Mouse (Mus musculus) embryonic fibroblast, embryonic 13.5 days (primary cell): ENCODE results near the gene Fam234b. TPM values are rescaled to one million over a fixed set of nuclear protein-coding genes. Genes with fewer than 3 reads are reported as not detected.

Source experiments
- H3K27ac ChIP-seq: 2 replicates; pipeline ENCODE4 v1.5.1; 2012; ENCODE audit warnings: low read length, control low read depth, inconsistent platforms; ENCODE audit not compliant: insufficient read depth
- H3K4me1 ChIP-seq: 2 replicates; pipeline ENCODE4 v1.6.1; 2011; ENCODE audit warnings: low read length; ENCODE audit not compliant: control insufficient read depth, insufficient read depth
- H3K4me3 ChIP-seq: 2 replicates; pipeline ENCODE4 v1.5.1; 2011; ENCODE audit warnings: mild to moderate bottlenecking, control low read depth, low read length; ENCODE audit not compliant: insufficient read depth
- CTCF ChIP-seq: IDR thresholded peaks from 2 replicates; pipeline ENCODE4 v1.5.1; 2011; ENCODE audit warnings: mild to moderate bottlenecking, control low read depth, low read length, moderate library complexity, borderline replicate concordance; ENCODE audit not compliant: insufficient read depth
- POLR2A ChIP-seq: IDR thresholded peaks from 2 replicates; pipeline ENCODE4 v1.6.1; 2011; ENCODE audit warnings: low read depth, mild to moderate bottlenecking, control low read depth, low read length, moderate library complexity
- polyA plus RNA-seq: library from polyadenylated mRNA; stranded (reverse); fragments of >200 nt; gene quantifications from 2 replicates; pipeline ENCODE4 v1.2.4, GENCODE M21; 2011; ENCODE audit warnings: low read depth; ENCODE audit not compliant: missing spikeins, insufficient read length

Fam234b gene
- 10.1 and 13.7 TPM in 2 replicates for polyA plus RNA-seq

DNA sequence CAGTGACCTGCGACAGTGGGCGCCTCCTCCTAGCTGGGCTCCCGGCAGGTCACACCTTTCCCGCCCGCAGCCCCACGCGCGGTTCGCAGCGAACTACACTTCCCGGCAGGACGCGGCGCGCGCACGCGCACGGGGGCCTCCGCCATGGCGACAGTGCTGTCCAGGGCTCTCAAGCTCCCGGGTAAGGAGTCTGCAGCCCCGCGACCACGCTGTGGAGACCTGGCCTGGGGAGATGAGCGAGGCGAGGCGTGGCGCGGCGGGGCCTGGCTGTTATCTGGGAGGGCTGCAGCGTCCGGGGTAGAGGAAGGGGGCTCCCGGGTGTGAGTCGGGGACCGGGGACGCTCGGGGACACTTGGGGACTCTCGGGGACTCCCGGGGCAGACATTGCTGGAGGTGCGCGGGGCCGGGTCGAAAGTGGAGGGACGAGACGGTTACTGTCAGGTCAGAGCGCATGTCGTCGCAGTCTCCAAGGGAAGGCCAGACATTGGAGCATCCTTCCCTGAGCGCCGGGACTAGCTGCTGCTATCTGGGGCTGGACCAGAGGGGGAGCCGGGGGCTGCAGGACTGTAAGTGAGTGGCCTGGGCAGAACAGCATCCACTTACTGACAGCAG, at the start of gene Fam234b, which contains the start of gene Hebp1:
TSS of gene Fam234b (plus strand) at position 57 of the 612 bp plus-strand sequence.
TSS of gene Hebp1 (minus strand) at position 102 of the 612 bp plus-strand sequence.
- Histone ChIP-seq H3K27ac (no peak within 1 kb of the TSS), H3K4me1 (no peaks in the 10 kb centered on the region), H3K4me3 (peak within 1 kb of the TSS; percentile 74)
- TF ChIP-seq POLR2A (peak; percentile 60), CTCF (no peak)

DNA sequence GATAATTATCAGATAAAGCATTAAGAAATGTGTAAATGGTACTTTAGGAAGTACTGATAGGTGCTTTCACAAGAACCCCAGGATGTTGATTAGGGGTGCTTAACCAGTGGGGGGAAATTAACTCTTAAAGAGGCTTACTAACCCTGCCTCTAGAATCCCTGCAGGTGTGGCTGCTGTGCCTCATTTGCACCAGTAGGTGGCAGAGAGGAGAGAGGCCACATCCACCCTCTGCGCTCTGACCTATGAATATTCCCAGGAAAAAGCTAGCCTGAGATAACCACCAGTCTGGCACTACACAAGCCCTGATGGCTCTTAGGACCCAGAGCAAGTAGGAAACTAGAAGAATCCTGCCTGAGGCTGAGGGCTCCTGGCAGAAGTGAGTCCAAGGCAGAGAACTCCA, 49.3 kb upstream of the Fam234b start:
- Histone ChIP-seq H3K4me3 (no peak overlapping the region), H3K27ac (no peak overlapping the region), H3K4me1 (no peaks in the 10 kb centered on the region)
- TF ChIP-seq POLR2A, result no peak
- TF ChIP-seq CTCF, result peak; percentile 63; the same call in 1 of the 2 replicates

DNA sequence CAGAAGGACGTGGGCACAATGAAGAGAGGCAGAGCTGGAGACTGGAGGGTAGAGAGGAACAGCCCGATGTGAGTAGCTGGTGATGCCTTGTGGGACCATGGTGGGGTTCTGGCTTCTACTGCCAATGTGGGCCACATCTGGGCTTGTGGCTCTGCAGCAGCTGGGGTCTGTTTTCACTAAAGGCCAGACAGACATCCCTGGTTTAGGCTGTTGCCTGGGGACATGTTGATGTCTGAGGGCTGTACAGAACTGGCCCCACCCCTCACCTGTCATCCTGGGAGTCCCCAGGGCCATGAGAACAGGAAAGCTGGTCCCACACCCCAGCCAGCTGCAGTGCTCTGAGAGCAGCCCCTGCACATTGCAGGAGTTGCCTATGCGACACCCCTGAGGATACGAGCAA, 48.6 kb upstream of the Fam234b start:
- Histone ChIP-seq H3K4me3 (no peak overlapping the region), H3K4me1 (no peaks in the 10 kb centered on the region), H3K27ac (no peak overlapping the region)
- no peak for TF ChIP-seq POLR2A
- TF ChIP-seq CTCF, result no peak

DNA sequence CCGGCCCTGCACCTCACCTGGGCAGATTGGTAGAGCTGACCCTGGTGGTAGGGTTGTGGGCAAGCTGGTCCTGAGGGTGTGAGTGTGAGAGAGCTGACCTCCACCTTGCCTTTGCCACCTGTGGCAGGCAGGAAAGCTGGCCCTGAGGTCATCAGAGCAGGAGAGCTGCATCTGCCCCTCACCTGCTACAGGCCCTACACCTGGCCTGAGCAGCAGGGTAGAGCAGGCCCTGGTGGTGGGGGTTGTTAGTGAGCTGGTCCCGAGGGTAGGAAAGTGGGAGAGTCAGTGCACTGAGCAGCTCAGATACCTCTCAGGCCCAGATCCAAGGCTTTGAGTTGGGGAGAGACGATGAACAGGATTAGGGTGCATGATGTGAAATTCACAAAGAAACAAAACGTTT, 48.1 kb upstream of the Fam234b start:
- Histone ChIP-seq H3K4me3 (no peak overlapping the region), H3K27ac (no peak overlapping the region), H3K4me1 (no peaks in the 10 kb centered on the region)
- TF ChIP-seq CTCF (no peak), POLR2A (no peak)

DNA sequence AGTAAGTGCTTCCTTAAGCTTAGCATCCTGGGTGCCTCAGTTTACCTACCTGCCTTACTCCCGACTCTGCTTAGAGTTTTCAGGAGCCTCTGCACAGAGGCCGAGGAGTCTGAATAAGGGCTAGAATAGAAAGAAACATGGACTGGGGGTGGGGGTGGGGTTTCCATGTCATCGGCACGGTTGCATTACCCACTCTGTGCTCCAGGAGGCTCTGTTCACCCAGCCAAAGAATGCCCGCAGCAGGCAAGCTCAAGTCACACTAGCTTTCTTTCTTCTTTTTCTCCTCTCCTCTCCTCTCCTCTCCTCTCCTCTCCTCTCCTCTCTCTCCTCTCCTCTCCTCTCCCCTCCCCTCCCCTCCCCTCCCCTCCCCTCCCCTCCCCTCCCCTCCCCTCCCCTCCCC, 47.5 kb upstream of the Fam234b start:
- Histone ChIP-seq H3K4me3 (no peak overlapping the region), H3K4me1 (no peaks in the 10 kb centered on the region), H3K27ac (no peak overlapping the region)
- TF ChIP-seq POLR2A (no peak), CTCF (peak; percentile 59)

DNA sequence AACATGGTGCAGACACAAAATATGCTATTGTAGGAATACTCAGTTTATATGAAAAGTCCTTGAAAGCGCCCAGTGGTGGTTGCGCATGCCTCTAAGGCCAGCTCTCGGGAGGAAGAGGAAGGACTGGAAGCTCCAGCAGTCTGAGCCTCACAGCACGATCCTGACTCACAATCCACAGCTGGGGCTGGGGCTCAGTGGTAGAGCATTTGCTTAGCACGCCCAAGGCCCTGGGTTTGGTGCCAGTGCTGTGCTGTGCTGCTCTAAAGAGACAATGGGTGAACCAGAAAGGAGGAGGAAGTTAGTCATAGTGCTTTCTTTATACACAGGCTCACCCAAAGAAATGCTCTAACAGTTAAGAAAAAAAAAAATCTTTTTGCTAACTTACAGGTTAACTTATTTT, 44.1 kb upstream of the Fam234b start:
- Histone ChIP-seq H3K27ac (peak overlapping the region; percentile 36), H3K4me1 (no peaks in the 10 kb centered on the region), H3K4me3 (no peak overlapping the region)
- TF ChIP-seq POLR2A, result no peak

DNA sequence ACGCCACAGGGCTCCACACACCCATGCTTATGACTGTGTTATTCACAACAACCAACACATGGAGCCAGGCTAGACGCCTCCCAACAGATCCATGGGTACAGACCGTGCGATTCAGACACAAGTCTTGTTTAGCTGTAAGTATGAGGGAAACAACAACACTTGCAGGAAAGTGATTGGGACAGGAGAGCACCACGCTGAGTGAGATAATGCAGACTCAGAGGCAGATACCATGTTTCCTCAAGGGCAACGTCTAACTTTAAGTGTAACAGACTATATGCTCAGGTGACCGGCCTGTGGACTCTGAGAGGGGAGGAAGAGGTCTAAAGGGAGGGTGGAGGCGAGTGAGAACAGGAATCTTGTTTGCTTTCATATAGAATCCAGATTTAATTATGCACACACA, 41.2 kb upstream of the Fam234b start:
- no peak overlapping the region for H3K27ac ChIP-seq
- no peaks in the 10 kb centered on the region for H3K4me1 ChIP-seq
- TF ChIP-seq CTCF (no peak), POLR2A (no peak)
- H3K4me3 ChIP-seq, result no peak overlapping the region

DNA sequence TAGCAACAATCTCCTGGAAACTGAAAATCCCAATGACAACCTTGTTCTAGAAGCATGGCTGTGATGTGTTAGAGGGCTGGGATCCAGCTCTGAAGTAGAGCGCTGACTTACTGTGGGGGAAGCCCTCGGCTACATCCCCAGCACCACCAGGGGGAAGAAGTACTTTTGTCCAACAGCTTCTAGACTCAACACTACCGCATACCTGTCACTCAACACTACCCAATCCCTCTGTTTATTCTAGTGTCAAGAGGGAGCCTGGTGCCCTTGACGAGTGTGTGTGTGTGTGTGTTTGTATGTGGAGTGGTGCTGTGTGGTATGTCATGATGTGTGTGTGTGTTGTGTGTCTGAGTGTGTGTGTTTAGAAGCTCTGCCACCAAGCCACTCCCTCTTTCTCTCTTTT, 40.3 kb upstream of the Fam234b start:
- TF ChIP-seq POLR2A (no peak), CTCF (no peak)
- H3K4me1 ChIP-seq, result no peaks in the 10 kb centered on the region
- H3K4me3 ChIP-seq, result no peak overlapping the region
- H3K27ac ChIP-seq, result no peak overlapping the region

DNA sequence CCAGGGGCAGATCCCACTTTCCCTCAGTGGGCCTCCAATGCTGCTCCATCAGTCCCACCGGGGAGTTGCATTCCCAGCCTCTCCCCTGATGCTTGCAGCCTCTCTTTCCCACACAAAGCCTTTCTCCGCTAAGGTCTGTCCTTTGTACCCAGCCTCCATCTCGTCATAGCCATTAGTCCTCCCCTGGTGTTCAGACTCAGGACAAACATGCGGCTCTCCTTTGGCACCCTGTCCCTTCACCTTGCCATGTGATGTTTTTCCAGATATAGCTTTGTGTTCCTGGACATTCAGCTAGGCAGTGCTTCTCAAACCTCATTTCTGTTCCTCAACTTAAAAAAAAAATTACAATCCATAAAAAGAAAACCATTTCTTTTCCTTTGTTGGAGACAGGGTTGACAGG, 39.3 kb upstream of the Fam234b start:
- Histone ChIP-seq H3K4me3 (no peak overlapping the region), H3K4me1 (no peaks in the 10 kb centered on the region), H3K27ac (no peak overlapping the region)
- TF ChIP-seq POLR2A, result no peak
- TF ChIP-seq CTCF, result no peak

DNA sequence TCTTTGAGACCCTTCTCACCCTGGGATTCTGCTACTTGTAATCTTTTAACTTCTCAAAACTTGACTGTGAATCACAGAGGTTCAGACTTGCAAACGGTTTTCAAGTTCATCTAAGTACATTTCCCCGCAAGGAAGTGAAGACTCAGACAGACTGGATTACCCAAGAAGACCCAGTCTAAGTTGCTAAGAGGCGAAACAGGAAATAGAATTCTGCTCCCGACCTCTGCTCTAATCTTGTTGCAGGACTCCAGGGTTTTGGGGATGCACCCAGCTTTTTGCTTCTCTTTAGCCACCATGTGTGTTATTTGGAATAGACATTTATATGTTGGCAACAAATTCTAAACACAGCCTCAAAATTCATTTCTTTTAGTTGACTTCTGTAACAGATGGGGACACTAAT, 36.4 kb upstream of the Fam234b start:
- Histone ChIP-seq H3K4me1 (no peaks in the 10 kb centered on the region), H3K27ac (no peak overlapping the region), H3K4me3 (no peak overlapping the region)
- TF ChIP-seq CTCF (no peak), POLR2A (no peak)

DNA sequence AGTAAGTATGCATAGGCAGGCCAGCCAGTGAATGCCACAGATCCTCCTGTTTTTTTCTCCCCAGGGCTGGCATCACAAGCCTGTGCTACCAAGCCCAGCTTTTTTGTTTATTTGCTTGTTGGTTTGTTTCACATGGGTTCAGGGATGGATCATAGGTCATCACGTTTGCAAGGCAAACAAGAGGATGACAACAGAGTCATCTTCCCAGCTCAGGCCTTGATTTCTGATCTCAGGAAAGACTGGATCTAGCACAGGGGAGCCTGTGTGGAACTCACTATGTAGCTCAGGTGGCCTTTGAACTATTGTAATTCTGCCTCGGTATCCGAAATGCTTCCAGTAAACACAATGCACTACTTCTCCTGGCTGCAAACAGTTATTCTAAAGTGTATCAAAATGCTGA, 35.5 kb upstream of the Fam234b start:
- H3K4me1 ChIP-seq, result peaks cover 2% of the 10 kb centered on the region; the same call in 1 of the 2 replicates
- TF ChIP-seq CTCF (no peak), POLR2A (no peak)
- H3K4me3 ChIP-seq, result no peak overlapping the region
- no peak overlapping the region for H3K27ac ChIP-seq
